Mouse (Mus musculus) limb, embryonic 11.5 days (tissue): ENCODE measurements around the gene Clec14a. TPM values are rescaled to one million over a fixed set of nuclear protein-coding genes. Genes with fewer than 3 reads are reported as not detected.

Experiments
- ATAC-seq: fragments of 200-750 bp; cut with Nextera tagmentation; 2 replicates; pipeline ENCODE4 v1.8.0; 2017; ENCODE audit warnings: low read depth; ENCODE audit not compliant: insufficient number of reproducible peaks, low FRiP score, low TSS enrichment
- DNase-seq: peaks from one replicate; pipeline ENCODE4 v3.0.0-alpha.2; 2015; ENCODE audit warnings: low spot score
- H3K27ac ChIP-seq: fragments of 300-500 bp; sonication (generic); replicated peaks from 2 replicates; pipeline ENCODE4 v1.5.1; 2014; ENCODE audit warnings: low read depth, mild to moderate bottlenecking, low read length
- H3K27me3 ChIP-seq: fragments of 300-500 bp; sonication (generic); 2 replicates; pipeline ENCODE4 v1.6.1; 2014; ENCODE audit warnings: mild to moderate bottlenecking, low read length, mixed read lengths; ENCODE audit not compliant: control insufficient read depth, insufficient read depth
- H3K36me3 ChIP-seq: fragments of 300-500 bp; sonication (generic); 2 replicates; pipeline ENCODE4 v1.6.1; 2014; ENCODE audit warnings: mild to moderate bottlenecking, low read length, moderate library complexity, mixed read lengths; ENCODE audit not compliant: control insufficient read depth, insufficient read depth
- H3K4me1 ChIP-seq: fragments of 300-500 bp; sonication (generic); 2 replicates; pipeline ENCODE4 v1.6.1; 2014; ENCODE audit warnings: low read length, mixed read lengths; ENCODE audit not compliant: control insufficient read depth, insufficient read depth
- H3K4me2 ChIP-seq: fragments of 300-500 bp; sonication (generic); 2 replicates; pipeline ENCODE4 v1.6.1; 2014; ENCODE audit warnings: low read depth, mild to moderate bottlenecking, moderate library complexity; ENCODE audit not compliant: severe bottlenecking
- H3K4me3 ChIP-seq: fragments of 300-500 bp; sonication (generic); 2 replicates; pipeline ENCODE4 v1.5.1; 2014; ENCODE audit warnings: low read depth, low read length
- H3K9ac ChIP-seq: fragments of 300-500 bp; sonication (generic); 2 replicates; pipeline ENCODE4 v1.6.1; 2014; ENCODE audit warnings: mild to moderate bottlenecking, low read length
- H3K9me3 ChIP-seq: fragments of 300-500 bp; sonication (generic); 2 replicates; pipeline ENCODE4 v1.6.1; 2016; ENCODE audit warnings: low read length; ENCODE audit not compliant: control insufficient read depth
- WGBS: fragments of 180-500 bp; shearing (Covaris S2); extraction: QIAGEN DNeasy Blood & Tissue Kit; methylation state at CpG from one replicate; pipeline ENCODE4 v1.1.7; 2014; 5-methylcytosine and 5-hydroxymethylcytosine counted together
- polyA plus RNA-seq: library from polyadenylated mRNA; unstranded; fragments of >200 nt; fragmentation: Nextera tagmentation; extraction: Ambion mirVana; gene quantifications from 2 replicates; pipeline ENCODE4 v1.2.1, GENCODE M21; 2014

The Clec14a gene
- polyA plus RNA-seq, 1 experiment from 2014 or later, result 6.5 TPM

GRCm38 (mm10) chr12:58268186-58268562 is 916 bp downstream of the Clec14a start:
- peak overlapping the region; percentile 21 for H3K4me3 ChIP-seq
- DNase-seq, result no peak
- H3K9me3 ChIP-seq, result no peaks in the 10 kb centered on the region
- no peaks in the 10 kb centered on the region for H3K36me3 ChIP-seq
- peak overlapping the region; percentile 74 for H3K9ac ChIP-seq
- H3K27me3 ChIP-seq, result no peaks in the 10 kb centered on the region
- ATAC-seq, result peak; percentile 72
- peak overlapping the region; percentile 66 for H3K4me2 ChIP-seq
- H3K4me1 ChIP-seq, result peaks cover 6% of the 10 kb centered on the region; the same call in 1 of the 2 replicates
- 3% methylated on average over 15 of the region's 15 CpGs for WGBS
- H3K27ac ChIP-seq, result peak overlapping the region; percentile 82

GRCm38 (mm10) chr12:58267779-58268178 is 1.3 kb downstream of the Clec14a start:
- ATAC-seq (no peak), DNase-seq (no peak)
- Histone ChIP-seq H3K4me2 (peak overlapping the region; percentile 66), H3K27ac (no peak overlapping the region), H3K27me3 (no peaks in the 10 kb centered on the region), H3K9ac (peak overlapping the region; percentile 74; the same call in 1 of the 2 replicates), H3K36me3 (no peaks in the 10 kb centered on the region), H3K9me3 (no peaks in the 10 kb centered on the region), H3K4me1 (peaks cover 6% of the 10 kb centered on the region; the same call in 1 of the 2 replicates), H3K4me3 (peak overlapping the region; percentile 21)
- 36% methylated on average over 8 of the region's 8 CpGs for WGBS

GRCm38 (mm10) chr12:58251901-58252300 is 17.2 kb downstream of the Clec14a start:
- Histone ChIP-seq H3K36me3 (no peaks in the 10 kb centered on the region), H3K9ac (no peak overlapping the region), H3K4me2 (no peak overlapping the region), H3K4me3 (no peak overlapping the region), H3K4me1 (no peaks in the 10 kb centered on the region), H3K9me3 (no peaks in the 10 kb centered on the region), H3K27ac (no peak overlapping the region), H3K27me3 (no peaks in the 10 kb centered on the region)
- ATAC-seq, result no peak
- DNase-seq, result no peak
- WGBS, result 93% methylated on average over 1 of the region's 1 CpGs

- Histone ChIP-seq H3K9ac (no peak overlapping the region), H3K36me3 (no peaks in the 10 kb centered on the region), H3K4me1 (no peaks in the 10 kb centered on the region), H3K27ac (no peak overlapping the region), H3K9me3 (no peaks in the 10 kb centered on the region), H3K4me3 (no peak overlapping the region), H3K4me2 (no peak overlapping the region), H3K27me3 (no peaks in the 10 kb centered on the region)
- no peak for ATAC-seq
- no peak for DNase-seq
- WGBS, result 80% methylated on average over 2 of the region's 2 CpGs
Measured at GRCm38 (mm10) chr12:58232489-58232888, 36.6 kb downstream of the Clec14a start.

GRCm38 (mm10) chr12:58225644-58226043 is 43.4 kb downstream of the Clec14a start:
- H3K36me3 ChIP-seq, result no peaks in the 10 kb centered on the region
- no peak overlapping the region for H3K27ac ChIP-seq
- no peaks in the 10 kb centered on the region for H3K9me3 ChIP-seq
- H3K9ac ChIP-seq, result no peak overlapping the region
- no peaks in the 10 kb centered on the region for H3K27me3 ChIP-seq
- WGBS, result 74% methylated on average over 5 of the region's 5 CpGs
- DNase-seq, result no peak
- H3K4me1 ChIP-seq, result no peaks in the 10 kb centered on the region
- H3K4me2 ChIP-seq, result no peak overlapping the region
- ATAC-seq, result no peak
- no peak overlapping the region for H3K4me3 ChIP-seq

GRCm38 (mm10) chr12:58219078-58219477 is 50.0 kb downstream of the Clec14a start:
- no peaks in the 10 kb centered on the region for H3K4me1 ChIP-seq
- no peaks in the 10 kb centered on the region for H3K27me3 ChIP-seq
- no peak overlapping the region for H3K4me2 ChIP-seq
- no peak overlapping the region for H3K27ac ChIP-seq
- no peak overlapping the region for H3K4me3 ChIP-seq
- ATAC-seq (no peak), DNase-seq (no peak)
- H3K36me3 ChIP-seq, result no peaks in the 10 kb centered on the region
- WGBS, result 95% methylated on average over 3 of the region's 3 CpGs
- no peak overlapping the region for H3K9ac ChIP-seq
- H3K9me3 ChIP-seq, result no peaks in the 10 kb centered on the region

- Histone ChIP-seq H3K9me3 (no peaks in the 10 kb centered on the region), H3K36me3 (no peaks in the 10 kb centered on the region), H3K4me1 (peaks cover 10% of the 10 kb centered on the region; the same call in 1 of the 2 replicates), H3K9ac (no peak overlapping the region), H3K27ac (no peak overlapping the region), H3K4me3 (no peak overlapping the region), H3K4me2 (no peak overlapping the region), H3K27me3 (peaks cover 22% of the 10 kb centered on the region)
- WGBS, result 51% methylated on average over 2 of the region's 2 CpGs
- ATAC-seq (no peak), DNase-seq (no peak)
Measured at GRCm38 (mm10) chr12:58216218-58216617, 52.9 kb downstream of the Clec14a start.

Other genes starting within 250 kb of the Clec14a start
- gene Sstr1, start 57.5 kb downstream of the Clec14a start, polyA plus RNA-seq, result 0.38 and 0.63 TPM in 2 replicates